Mouse (Mus musculus): ENCODE data around the gene Auts2. TPM values are rescaled to one million over a fixed set of nuclear protein-coding genes. Genes with fewer than 3 reads are reported as not detected.

The Auts2 gene
- polyA plus RNA-seq, 1 experiment from 2014 or later = 76.2 TPM

- H3K9me3 ChIP-seq = no peaks in the 10 kb centered on the region
- no peak overlapping the region for H3K4me3 ChIP-seq
- peaks cover 23% of the 10 kb centered on the region for H3K4me1 ChIP-seq (replicated peaks)
- no peaks in the 10 kb centered on the region for H3K36me3 ChIP-seq
- no peak overlapping the region for H3K4me2 ChIP-seq
- no peak overlapping the region for H3K27ac ChIP-seq (replicated peaks)
- H3K27me3 ChIP-seq = no peaks in the 10 kb centered on the region
- ATAC-seq (ENCODE audit: low FRiP score, low read depth) = no peak
- H3K9ac ChIP-seq = no peak overlapping the region
- WGBS = 83% methylated on average over 5 of the region's 5 CpGs
Measured at GRCm38 (mm10) chr5:132168805-132169204, 374.3 kb downstream of the Auts2 start.

DNA sequence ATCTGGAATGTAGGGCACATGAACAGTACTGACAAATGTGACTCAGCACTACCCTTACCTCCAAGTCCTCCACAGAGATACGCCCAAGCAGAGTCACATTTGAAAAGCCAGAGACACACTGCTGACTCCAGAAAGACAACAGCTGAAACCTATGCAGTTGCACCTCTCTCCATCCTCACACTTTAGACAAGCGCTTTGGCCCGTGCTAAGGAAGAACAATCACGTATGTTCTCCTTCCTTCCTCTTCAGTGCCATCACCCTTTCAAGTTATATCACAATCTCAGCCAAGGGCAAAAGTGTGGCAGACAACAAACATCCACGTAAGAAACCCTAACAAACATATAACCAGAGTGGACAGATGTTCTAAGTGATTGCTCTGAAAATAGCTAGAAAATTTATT lies 374.9 kb downstream of the Auts2 start:
- ATAC-seq (ENCODE audit: low FRiP score, low read depth) = no peak
- Histone ChIP-seq H3K4me2 (no peak overlapping the region), H3K27ac (replicated peaks) (no peak overlapping the region), H3K9ac (no peak overlapping the region), H3K27me3 (no peaks in the 10 kb centered on the region), H3K9me3 (no peaks in the 10 kb centered on the region), H3K4me3 (no peak overlapping the region), H3K4me1 (replicated peaks) (peaks cover 23% of the 10 kb centered on the region), H3K36me3 (no peaks in the 10 kb centered on the region)
- WGBS = 92% methylated on average over 5 of the region's 5 CpGs

GRCm38 (mm10) chr5:132166559-132166958 lies 376.6 kb downstream of the Auts2 start:
- H3K27me3 ChIP-seq = no peaks in the 10 kb centered on the region
- no peak overlapping the region for H3K4me3 ChIP-seq
- 73% methylated on average over 3 of the region's 3 CpGs for WGBS
- H3K4me1 ChIP-seq (replicated peaks) = peaks cover 29% of the 10 kb centered on the region
- no peak overlapping the region for H3K27ac ChIP-seq (replicated peaks)
- no peak overlapping the region for H3K4me2 ChIP-seq
- H3K36me3 ChIP-seq = no peaks in the 10 kb centered on the region
- H3K9ac ChIP-seq = no peak overlapping the region
- ATAC-seq (ENCODE audit: low FRiP score, low read depth) = no peak
- no peaks in the 10 kb centered on the region for H3K9me3 ChIP-seq

- no peak for ATAC-seq (ENCODE audit: low FRiP score, low read depth)
- no peak overlapping the region for H3K4me2 ChIP-seq
- H3K9ac ChIP-seq = no peak overlapping the region
- no peak overlapping the region for H3K4me3 ChIP-seq
- H3K9me3 ChIP-seq = no peaks in the 10 kb centered on the region
- no peak overlapping the region for H3K27ac ChIP-seq (replicated peaks)
- peaks cover 16% of the 10 kb centered on the region for H3K4me1 ChIP-seq (replicated peaks)
- H3K27me3 ChIP-seq = no peaks in the 10 kb centered on the region
- 81% methylated on average over 10 of the region's 10 CpGs for WGBS
- H3K36me3 ChIP-seq = no peaks in the 10 kb centered on the region
Measured at GRCm38 (mm10) chr5:132163960-132164359, 379.2 kb downstream of the Auts2 start.

- Histone ChIP-seq H3K36me3 (no peaks in the 10 kb centered on the region), H3K9ac (no peak overlapping the region), H3K27ac (replicated peaks) (no peak overlapping the region), H3K4me2 (no peak overlapping the region), H3K27me3 (no peaks in the 10 kb centered on the region), H3K9me3 (no peaks in the 10 kb centered on the region), H3K4me1 (replicated peaks) (peaks cover 16% of the 10 kb centered on the region), H3K4me3 (no peak overlapping the region)
- WGBS = 37% methylated on average over 4 of the region's 4 CpGs
- no peak for ATAC-seq (ENCODE audit: low FRiP score, low read depth)
Measured at GRCm38 (mm10) chr5:132162206-132162533, 381.0 kb downstream of the Auts2 start.

DNA sequence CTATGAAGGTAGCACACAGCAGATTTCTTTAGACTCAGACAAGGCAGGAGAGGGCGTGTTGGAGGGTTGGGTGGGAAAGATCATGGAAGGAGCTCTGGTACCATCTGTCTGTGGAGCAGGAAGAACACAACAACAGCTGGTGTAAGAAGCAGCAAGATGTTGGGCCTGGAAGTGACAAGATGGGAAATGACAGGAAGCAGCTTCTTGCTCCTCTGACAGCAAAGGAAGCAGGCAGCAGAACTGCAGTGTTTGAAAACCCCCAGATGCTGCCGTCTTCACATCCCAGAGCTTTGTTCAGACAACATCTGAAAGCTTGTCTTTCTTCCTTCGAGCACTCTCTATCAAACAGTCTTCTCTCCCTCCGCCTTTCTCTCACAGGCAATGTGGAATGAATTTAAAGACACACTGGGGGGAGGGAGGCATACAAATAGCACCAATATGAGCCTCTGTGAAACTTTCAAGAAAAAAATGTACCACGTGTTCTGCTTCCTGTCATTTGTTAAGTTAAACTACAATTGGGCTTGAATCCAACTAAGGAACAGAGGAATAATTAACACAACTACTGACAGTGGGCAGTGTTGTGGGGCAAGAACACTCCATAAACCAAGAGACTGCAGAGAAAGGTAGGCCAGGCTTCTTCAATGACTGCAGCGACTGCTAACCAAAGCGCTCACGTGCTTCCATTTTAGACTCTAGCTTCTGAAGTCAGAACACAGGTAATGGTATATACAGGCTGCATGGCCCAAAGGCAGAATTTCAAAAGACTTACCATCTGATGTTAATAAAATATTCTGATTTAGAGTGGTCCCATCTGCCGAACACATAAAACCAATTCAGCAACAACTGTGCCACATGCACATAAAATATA lies 381.6 kb downstream of the Auts2 start:
- ATAC-seq (ENCODE audit: low FRiP score, low read depth) = 0 out of 2 replicates have a peak, but pooled peaks have one; percentile 54
- Histone ChIP-seq H3K27ac (replicated peaks) (peak overlapping the region; percentile 36; the same call in 1 of the 2 replicates), H3K36me3 (no peaks in the 10 kb centered on the region), H3K4me2 (no peak overlapping the region), H3K4me3 (no peak overlapping the region), H3K9ac (no peak overlapping the region), H3K27me3 (no peaks in the 10 kb centered on the region), H3K9me3 (no peaks in the 10 kb centered on the region), H3K4me1 (replicated peaks) (peaks cover 16% of the 10 kb centered on the region)
- WGBS = 32% methylated on average over 9 of the region's 9 CpGs

DNA sequence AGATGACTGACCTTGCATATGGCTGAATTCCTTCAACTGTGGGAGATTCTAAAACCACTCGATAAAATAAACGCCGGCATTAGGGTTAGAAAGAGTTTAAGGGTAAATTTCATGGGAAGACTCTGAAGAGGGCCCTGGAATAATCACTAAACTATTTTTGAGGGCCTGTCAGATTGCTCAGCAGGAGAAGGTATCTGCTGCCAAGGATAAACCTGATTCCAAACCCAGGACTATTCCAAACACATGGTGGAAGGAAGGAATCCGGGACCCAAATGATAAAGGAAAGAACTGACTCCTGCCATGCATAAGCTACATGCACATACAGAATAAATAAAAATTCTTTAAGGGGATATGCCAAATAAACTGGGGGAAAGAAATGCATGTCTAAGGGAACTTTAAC lies 399.0 kb downstream of the Auts2 start:
- 90% methylated on average over 4 of the region's 4 CpGs for WGBS
- no peak for ATAC-seq (ENCODE audit: low FRiP score, low read depth)
- no peaks in the 10 kb centered on the region for H3K9me3 ChIP-seq
- no peak overlapping the region for H3K27ac ChIP-seq (replicated peaks)
- H3K27me3 ChIP-seq = no peaks in the 10 kb centered on the region
- H3K36me3 ChIP-seq = no peaks in the 10 kb centered on the region
- no peak overlapping the region for H3K4me2 ChIP-seq
- H3K4me3 ChIP-seq = no peak overlapping the region
- 0 out of 2 replicates have a peak, but pooled peaks cover 6% of the 10 kb centered on the region for H3K4me1 ChIP-seq (replicated peaks)
- no peak overlapping the region for H3K9ac ChIP-seq

DNA sequence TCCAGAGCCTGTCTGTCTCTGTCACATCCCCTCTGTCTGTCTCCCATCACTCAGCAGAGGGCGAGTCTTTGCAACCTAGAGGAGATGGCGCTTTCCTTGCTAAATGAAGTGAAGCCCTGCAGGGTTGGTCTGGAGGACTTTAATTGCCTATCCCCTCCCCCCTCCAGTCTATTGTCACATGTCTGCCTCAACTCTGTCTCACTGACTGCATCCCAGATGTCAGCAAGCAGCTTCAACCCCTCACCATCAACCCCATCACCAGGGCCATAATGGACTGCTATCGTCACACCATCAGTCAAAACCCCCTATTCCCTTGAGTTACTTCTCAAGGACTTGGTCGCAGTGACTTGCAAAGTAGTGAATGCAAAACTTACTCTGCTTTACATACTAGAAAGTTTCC lies 402.3 kb downstream of the Auts2 start:
- no peak overlapping the region for H3K27ac ChIP-seq (replicated peaks)
- no peaks in the 10 kb centered on the region for H3K27me3 ChIP-seq
- WGBS = 59% methylated on average over 4 of the region's 4 CpGs
- no peaks in the 10 kb centered on the region for H3K36me3 ChIP-seq
- ATAC-seq (ENCODE audit: low FRiP score, low read depth) = no peak
- peaks cover 12% of the 10 kb centered on the region for H3K4me1 ChIP-seq (replicated peaks)
- no peak overlapping the region for H3K4me3 ChIP-seq
- H3K9me3 ChIP-seq = no peaks in the 10 kb centered on the region
- no peak overlapping the region for H3K4me2 ChIP-seq
- H3K9ac ChIP-seq = no peak overlapping the region

DNA sequence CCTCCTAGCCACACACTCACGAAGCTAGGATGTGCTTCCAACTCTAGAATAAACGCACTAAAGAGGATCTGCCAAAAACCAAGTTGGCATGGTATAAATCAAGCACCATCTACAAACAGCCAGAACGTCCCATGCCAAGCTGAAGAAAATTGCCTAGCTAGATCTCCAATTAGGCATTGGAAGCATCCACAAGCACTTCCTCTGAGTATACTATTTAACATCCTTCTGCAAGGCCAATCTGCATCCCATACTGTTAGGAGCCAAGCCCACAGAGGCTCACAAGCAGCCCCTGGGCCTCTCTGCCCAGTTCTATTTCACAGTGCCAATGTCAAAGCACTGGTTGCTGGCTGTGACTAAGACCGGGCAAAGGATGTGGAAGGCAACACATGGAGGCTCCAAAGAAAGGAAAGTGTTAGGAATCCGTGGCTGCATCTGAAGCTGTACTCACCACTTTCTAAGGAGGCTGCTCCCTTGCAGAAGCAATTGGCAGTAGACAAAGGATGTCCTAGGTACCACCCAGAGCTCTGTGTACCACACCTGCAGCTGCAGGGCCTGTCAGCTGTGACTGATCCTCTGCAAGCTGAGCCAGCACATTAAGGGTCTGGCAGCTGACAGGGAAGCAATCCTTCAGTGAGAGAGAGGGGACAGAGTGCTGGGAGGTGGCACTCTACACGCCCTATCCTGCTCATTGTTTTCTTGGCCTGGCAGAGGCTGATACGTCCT lies 407.0 kb downstream of the Auts2 start:
- no peak overlapping the region for H3K4me2 ChIP-seq
- WGBS = 47% methylated on average over 7 of the region's 7 CpGs
- no peaks in the 10 kb centered on the region for H3K9me3 ChIP-seq
- no peak overlapping the region for H3K4me3 ChIP-seq
- peaks cover 12% of the 10 kb centered on the region for H3K4me1 ChIP-seq (replicated peaks)
- H3K27me3 ChIP-seq = no peaks in the 10 kb centered on the region
- peak overlapping the region; percentile 55 for H3K27ac ChIP-seq (replicated peaks)
- H3K36me3 ChIP-seq = no peaks in the 10 kb centered on the region
- no peak overlapping the region for H3K9ac ChIP-seq
- ATAC-seq (ENCODE audit: low FRiP score, low read depth) = peak; percentile 54; the same call in 1 of the 2 replicates

GRCm38 (mm10) chr5:132131948-132132347 lies 411.2 kb downstream of the Auts2 start:
- no peak overlapping the region for H3K4me3 ChIP-seq
- no peaks in the 10 kb centered on the region for H3K36me3 ChIP-seq
- H3K4me1 ChIP-seq (replicated peaks) = peaks cover 21% of the 10 kb centered on the region
- no peak for ATAC-seq (ENCODE audit: low FRiP score, low read depth)
- no peaks in the 10 kb centered on the region for H3K9me3 ChIP-seq
- no peak overlapping the region for H3K27ac ChIP-seq (replicated peaks)
- WGBS = 92% methylated on average over 3 of the region's 3 CpGs
- no peaks in the 10 kb centered on the region for H3K27me3 ChIP-seq
- no peak overlapping the region for H3K4me2 ChIP-seq
- H3K9ac ChIP-seq = no peak overlapping the region

- no peak for ATAC-seq (ENCODE audit: low FRiP score, low read depth)
- WGBS = 59% methylated on average over 4 of the region's 4 CpGs
Measured at GRCm38 (mm10) chr5:132130577-132130976, 412.6 kb downstream of the Auts2 start.

DNA sequence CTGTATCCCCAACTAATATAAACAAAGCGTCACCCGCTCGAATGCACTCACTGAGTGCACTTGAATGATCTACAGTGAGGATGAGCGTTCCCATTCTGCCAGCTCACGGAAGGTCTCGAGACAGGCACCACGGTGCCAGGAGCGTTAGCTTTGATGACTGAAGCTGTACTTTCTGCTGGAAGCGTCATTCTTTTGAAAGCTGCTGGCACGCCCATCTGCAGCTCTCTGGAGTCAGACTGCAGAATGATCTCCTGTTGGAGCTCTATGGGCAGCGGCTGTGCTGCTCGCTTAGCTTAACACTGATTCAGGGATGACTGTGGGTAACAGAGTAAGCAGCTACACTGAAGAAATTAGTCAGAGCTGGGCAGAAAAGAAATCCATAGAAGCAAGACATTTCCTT lies 416.5 kb downstream of the Auts2 start:
- Histone ChIP-seq H3K4me3 (no peak overlapping the region), H3K4me1 (replicated peaks) (peaks cover 10% of the 10 kb centered on the region; the same call in 1 of the 2 replicates), H3K4me2 (no peak overlapping the region), H3K36me3 (no peaks in the 10 kb centered on the region), H3K27me3 (no peaks in the 10 kb centered on the region), H3K9ac (no peak overlapping the region), H3K27ac (replicated peaks) (no peak overlapping the region), H3K9me3 (no peaks in the 10 kb centered on the region)
- no peak; the same call in 1 of the 2 replicates for ATAC-seq (ENCODE audit: low FRiP score, low read depth)
- WGBS = 56% methylated on average over 12 of the region's 12 CpGs

More at GRCm38 (mm10) chr5:132130577-132130976, 412.6 kb downstream of the Auts2 start:
- H3K9me3 ChIP-seq = no peaks in the 10 kb centered on the region
- no peaks in the 10 kb centered on the region for H3K36me3 ChIP-seq
- no peak overlapping the region for H3K27ac ChIP-seq (replicated peaks)
- no peak overlapping the region for H3K4me3 ChIP-seq
- H3K27me3 ChIP-seq = no peaks in the 10 kb centered on the region
- peaks cover 10% of the 10 kb centered on the region for H3K4me1 ChIP-seq (replicated peaks)
- H3K4me2 ChIP-seq = no peak overlapping the region
- no peak overlapping the region for H3K9ac ChIP-seq
